Mouse (Mus musculus): ENCODE data around the gene Chrna9. TPM values are rescaled to one million over a fixed set of nuclear protein-coding genes. Genes with fewer than 3 reads are reported as not detected.

Gene Chrna9
- total RNA-seq, 2 experiments from 2014 or later: not detected

DNA sequence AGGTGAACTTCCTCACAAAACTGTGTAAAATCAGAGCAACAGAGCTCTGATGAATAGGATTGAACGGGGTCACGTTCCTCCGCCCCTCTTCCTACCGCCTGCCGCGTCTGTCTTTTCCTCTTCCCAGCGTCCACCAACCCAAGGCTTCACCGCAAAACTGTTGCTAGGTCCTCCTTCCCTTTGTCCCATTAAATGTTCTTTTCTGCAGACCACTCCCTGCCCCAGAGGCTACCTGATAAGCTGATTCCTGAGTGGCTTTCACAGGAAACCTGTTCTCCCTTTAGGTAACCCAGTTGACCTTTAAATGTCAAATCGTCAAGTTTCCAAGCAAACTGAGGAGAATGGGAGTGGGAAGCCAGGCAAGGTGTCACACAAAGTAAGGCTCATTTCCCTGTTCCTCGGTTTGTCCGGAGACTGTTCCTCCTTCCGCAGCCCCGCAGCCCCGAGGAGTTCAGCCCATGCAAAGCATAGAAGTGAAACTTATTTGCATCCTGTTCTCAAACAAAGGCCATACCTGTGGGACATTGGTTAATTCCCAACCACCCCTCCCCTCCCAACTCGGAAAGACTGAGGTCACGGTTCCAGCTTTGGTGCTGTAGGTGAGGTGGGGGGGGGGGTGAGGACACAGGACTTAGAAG, 70.4 kb downstream of the Chrna9 start:
- DNase-seq (ENCODE audit: low spot score in 2 of 2): no peak

DNA sequence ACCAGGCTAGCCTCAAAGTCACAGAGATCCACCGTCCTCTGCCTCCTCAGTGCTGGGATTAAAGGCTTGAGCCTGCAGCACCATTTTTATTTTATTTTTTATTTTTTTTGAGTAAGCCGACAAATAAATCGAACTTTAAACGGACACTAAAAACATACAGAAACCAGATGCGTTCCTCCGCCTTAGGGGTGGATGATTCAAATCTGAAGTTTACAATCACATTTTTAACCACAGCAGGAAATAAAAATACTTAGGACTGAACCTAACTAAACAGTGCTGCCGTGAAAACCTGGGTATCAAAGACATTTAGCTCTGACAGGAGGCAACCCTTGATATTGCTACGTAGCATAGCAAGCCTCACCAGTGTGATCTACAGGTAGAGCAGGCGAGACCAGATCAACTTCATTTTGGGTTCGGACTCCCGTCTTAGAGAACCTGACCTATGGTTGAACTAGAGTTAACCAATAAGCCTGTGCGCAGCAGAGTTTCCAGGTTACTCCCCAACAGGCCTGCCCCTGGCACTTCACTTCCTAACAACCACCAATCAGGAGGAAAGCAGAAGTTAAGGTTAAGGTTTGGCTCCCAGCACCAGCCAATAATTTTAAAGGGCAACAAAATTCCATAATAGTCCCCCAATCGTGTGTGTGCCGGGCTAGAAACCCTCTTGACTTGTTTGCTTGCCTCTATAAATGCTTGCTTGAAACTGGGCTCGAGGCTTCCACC, 73.7 kb downstream of the Chrna9 start:
- no peak for DNase-seq (ENCODE audit: low spot score in 2 of 2)

DNA sequence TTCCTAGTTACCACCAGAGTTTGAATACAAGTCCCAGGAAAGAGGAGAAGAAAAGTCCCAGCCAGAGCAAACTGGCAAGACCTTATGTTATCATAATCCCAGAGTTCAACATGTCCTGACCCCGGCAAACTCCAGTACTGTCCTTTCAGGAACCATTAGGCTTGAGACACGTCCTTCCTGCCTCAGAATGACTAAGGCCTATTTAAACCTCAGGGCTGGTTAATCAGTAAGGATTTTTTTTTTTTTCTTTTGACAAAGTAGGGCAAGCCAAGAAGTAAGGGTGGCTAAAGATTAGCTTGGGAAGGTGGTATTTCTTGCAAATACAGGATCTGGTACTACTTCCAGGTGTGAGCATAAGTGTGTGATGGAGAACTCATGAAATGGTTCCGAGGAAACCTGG, 79.3 kb downstream of the Chrna9 start:
- no peak for DNase-seq (ENCODE audit: low spot score in 2 of 2)

DNA sequence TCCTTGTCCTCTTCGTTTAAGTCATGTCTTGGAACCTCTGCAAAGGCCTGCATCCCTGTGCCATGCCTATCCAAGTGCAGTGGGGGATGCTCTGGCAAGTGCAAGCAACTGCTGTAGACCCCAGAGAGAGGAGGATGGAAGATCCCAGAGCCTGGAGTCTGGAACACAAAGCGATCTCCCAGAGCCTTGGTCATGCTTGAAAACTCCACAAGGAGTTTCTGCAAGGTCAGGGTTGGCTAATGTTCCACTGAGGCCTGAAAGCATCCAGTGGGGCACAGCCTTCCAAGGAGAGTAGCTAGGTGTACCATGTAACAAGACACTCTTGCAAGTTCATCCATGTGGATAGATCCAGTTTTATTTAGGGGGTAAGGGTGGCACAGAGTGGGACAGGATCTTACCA, 79.7 kb downstream of the Chrna9 start:
- DNase-seq (ENCODE audit: low spot score in 2 of 2): no peak

DNA sequence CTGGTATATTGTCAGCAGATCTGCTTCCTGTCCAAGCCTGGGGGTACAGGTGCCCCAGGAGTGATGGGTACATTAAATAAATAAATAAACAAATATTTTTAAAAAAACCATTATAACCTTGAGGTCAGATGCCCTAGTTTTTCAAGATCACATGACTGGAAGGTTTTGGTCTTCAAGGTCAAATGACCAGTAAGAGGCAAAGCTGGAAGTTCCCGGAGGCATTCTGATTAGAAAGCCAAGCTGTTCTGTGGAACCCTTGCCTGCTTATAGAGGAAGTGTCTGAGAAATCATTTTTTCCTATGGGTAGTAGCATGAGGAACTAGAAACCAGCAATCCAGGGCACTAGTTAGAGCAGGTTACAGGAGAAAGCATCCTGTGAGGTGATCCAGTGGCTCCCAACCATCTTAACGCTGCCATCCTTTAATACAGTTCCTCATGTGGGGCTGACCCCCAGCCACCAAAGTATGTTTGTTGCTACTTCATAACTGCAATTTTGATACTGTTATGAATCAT, 80.8 kb downstream of the Chrna9 start:
- no peak for DNase-seq (ENCODE audit: low spot score in 2 of 2)

DNA sequence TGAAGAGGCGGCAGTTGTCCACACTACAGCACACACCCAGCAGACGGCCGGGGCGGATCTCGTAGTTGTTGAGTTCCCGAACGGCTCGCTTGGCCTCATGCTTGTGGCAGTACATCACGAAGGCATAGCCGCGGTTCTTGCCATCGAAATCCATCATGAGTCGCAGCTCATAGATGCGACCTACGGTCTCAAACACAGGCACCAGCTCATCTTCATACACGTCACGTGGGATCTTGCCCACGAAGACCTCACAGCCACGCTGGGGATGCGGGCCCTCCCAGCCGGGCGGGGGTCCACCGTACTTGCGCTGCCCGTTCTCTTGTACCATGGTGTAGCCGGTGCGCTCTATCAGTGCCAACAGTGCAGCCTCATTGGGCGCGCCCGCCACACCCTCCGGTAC, 92.1 kb downstream of the Chrna9 start:
- no peak for DNase-seq (ENCODE audit: low spot score in 2 of 2)

Small RNA genes lying within 50 kb of the gene (microRNA-seq; reads per million reads assigned to microRNA genes)
- 0 reads per million in 2 experiments for gene Gm25952

Other genes starting within 250 kb of the Chrna9 start
- gene Pds5a, start 236.6 kb upstream of the Chrna9 start, total RNA-seq (2021): 10 to 100 TPM; 79.3 to 80.0 TPM
- 1 to 10 TPM; 8.4 to 9.3 TPM for gene N4bp2, start 171.4 kb upstream of the Chrna9 start, total RNA-seq (2021)
- under 1 TPM; 0.63 to 0.89 TPM for gene Rhoh, start 73.7 kb upstream of the Chrna9 start, total RNA-seq (2021)
- not detected for gene 9130230L23Rik, start 69.4 kb downstream of the Chrna9 start, total RNA-seq (2021)
- gene Rbm47, start 238.2 kb downstream of the Chrna9 start, total RNA-seq (2021): 1 to 10 TPM in 1 of 2 experiments, under 1 TPM in 1; 0.87 to 2.3 TPM